Mouse (Mus musculus): ENCODE data around the gene Gm13199. TPM values are rescaled to one million over a fixed set of nuclear protein-coding genes. Genes with fewer than 3 reads are reported as not detected.

The Gm13199 gene
- total RNA-seq, 2 experiments from 2014 or later: 0.66 to 0.89 TPM

DNA sequence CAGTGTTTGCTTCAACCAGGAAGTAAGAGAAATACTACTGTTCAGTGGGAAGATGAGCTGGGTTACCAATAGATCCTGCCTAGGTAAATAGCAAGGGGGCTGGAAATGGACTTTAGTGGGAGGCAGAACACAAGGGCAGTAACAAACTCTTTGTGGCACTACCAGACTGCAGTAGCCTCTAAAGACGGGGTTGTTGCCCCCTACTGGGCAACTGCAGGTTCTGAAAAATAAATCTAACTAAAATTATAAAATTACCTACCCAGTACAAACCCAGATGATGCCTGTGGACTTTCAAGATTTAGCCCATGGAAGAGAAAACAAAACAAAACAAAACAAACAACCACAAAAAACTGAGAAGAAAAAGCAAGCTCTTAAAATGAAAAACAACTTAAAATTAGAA is 38.5 kb downstream of the Gm13199 start:
- no peak for DNase-seq (ENCODE audit: low spot score in 2 of 2)

DNA sequence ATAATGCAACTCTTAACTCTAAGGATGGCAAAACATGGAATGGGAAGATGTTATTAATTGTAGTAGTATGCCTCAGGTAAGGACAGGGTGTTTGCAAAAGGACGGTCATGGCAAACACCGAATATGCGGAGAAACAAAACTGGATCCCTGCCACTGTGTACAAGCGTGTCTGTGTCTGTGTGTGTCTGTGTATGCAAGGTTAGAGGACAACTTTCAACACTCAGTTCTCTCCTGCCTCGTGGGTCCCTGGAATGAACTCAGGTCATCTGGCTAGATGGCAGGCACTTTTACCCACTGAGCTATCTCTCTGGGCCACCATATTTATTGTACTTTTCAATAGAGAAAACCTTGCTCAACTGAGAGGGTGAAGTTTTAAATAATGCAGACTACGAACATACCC is 40.3 kb downstream of the Gm13199 start:
- no peak for DNase-seq (ENCODE audit: low spot score in 2 of 2)

DNA sequence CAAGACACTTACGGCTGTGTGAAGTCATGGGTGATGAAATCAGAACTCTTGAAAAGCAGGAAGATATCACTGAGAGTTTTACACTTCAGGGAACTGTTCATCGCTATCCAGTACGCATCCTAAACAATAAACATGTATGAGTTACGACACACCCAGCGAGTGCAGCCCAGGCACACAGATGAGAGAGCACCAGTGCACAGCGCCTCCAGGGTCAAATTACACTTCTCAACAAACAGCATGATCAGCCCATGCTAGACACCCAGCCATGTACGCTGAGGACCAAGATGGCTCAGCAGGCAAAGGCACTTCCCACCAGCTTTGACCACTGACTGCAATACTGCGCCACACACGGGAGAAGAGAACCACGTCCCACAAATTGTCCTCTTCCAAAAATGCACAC is 41.5 kb downstream of the Gm13199 start:
- DNase-seq (ENCODE audit: low spot score in 2 of 2): no peak

Other genes with a start within 250 kb of the Gm13199 start
- gene Camk1d, start 148.4 kb downstream of the Gm13199 start, total RNA-seq (2021): 100 to 1,000 TPM; 160 to 179 TPM
- gene Nudt5, start 17.9 kb downstream of the Gm13199 start, total RNA-seq (2021): 10 to 100 TPM; 22.2 to 25.5 TPM
- gene Cdc123, start 17.8 kb downstream of the Gm13199 start, total RNA-seq (2021): 100 to 1,000 TPM; 133 to 149 TPM
- gene Sec61a2, start 32.5 kb upstream of the Gm13199 start, total RNA-seq (2021): 10 to 100 TPM; 81.5 to 86.6 TPM
- gene Dhtkd1, start 79.9 kb upstream of the Gm13199 start, total RNA-seq (2021): 1 to 10 TPM; 7.8 to 9.3 TPM
- gene Upf2, start 88.5 kb upstream of the Gm13199 start, total RNA-seq (2021): 10 to 100 TPM; 47.9 to 48.3 TPM